Mouse (Mus musculus): ENCODE measurements at regions not wholly inside any gene's neighbourhood (a gene's known extent, or its start where the extent isn't known, plus 50 kb on each side); places are given as distances from the start of the nearest gene placed in this dataset.

DNA sequence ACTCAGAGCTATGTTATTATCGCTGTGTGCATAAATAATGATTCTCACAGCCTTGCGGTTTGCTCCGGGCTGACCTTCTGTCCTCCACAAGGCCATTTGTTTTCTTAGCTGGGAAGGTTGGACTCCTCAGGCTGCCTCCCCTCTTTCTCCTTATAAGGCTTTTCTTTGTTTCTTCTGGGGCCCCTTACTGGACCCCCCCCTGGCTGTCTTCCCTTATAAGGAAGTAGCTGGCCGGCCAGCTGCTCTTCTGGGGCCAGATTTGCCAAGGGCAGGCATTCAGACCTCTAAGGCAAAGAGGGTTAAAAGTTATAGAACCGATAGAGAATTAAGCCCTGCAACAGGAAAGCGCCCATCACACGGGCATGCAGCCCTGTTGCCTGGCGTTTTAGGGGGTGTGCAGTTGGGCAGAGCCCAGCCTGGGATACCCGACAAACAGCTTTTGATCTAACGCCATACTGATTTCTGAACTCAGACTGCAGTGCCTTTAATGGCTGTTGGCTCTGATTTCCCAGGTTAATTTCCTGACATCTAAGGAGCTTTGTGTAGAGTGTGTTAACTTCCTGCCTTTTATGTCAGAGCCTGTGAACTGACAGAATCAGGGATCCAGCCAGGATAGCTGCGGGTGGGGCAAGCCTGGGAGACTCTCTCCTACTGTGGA lies 66.1 kb upstream of the Serp2 start:
- 16% methylated on average over 11 of the region's 11 CpGs for WGBS

DNA sequence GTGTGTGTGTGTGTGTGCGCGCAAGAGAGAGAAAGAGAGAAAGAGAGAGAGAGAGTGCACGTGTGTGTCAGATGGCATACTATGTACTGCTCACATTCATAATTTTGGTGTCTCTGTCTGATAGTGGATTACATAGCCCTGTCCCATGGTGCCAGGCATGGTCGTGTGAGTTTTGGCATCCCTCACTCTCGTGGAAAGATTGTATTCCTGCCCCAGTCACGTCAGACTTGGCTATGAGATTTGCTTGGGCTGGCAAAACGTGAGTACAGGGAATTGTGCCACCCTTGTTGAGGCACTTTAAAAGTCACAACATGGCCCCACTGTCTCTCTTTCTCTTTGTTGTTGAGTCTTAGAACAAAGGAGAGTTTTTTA lies 62.3 kb upstream of the Serp2 start:
- Histone ChIP-seq H3K27ac (ENCODE audit: low read depth, low read length) (no peak overlapping the region), H3K4me3 (ENCODE audit: low read depth, low read length) (no peak overlapping the region), H3K36me3 (ENCODE audit: control insufficient read depth, insufficient read depth, low read length) (no peaks in the 10 kb centered on the region), H3K9me3 (ENCODE audit: control insufficient read depth, low read length) (no peaks in the 10 kb centered on the region), H3K4me1 (replicated peaks; ENCODE audit: control insufficient read depth, insufficient read depth, low read length) (peaks cover 34% of the 10 kb centered on the region), H3K9ac (ENCODE audit: low read depth, low read length) (no peak overlapping the region), H3K4me2 (no peak overlapping the region), H3K27me3 (replicated peaks; ENCODE audit: control insufficient read depth, insufficient read depth, low read length) (no peaks in the 10 kb centered on the region)
- DNase-seq (ENCODE audit: low spot score): no peak
- WGBS: 83% methylated on average over 7 of the region's 7 CpGs
- no peak for ATAC-seq (replicated peaks; ENCODE audit: low FRiP score)

More for the DNA sequence above, 66.1 kb upstream of the Serp2 start:
- Histone ChIP-seq H3K36me3 (ENCODE audit: control insufficient read depth, insufficient read depth, low read length) (no peaks in the 10 kb centered on the region), H3K9me3 (ENCODE audit: control insufficient read depth, low read length) (no peaks in the 10 kb centered on the region), H3K4me2 (peak overlapping the region; percentile 43), H3K4me1 (replicated peaks; ENCODE audit: control insufficient read depth, insufficient read depth, low read length) (peaks cover 41% of the 10 kb centered on the region), H3K4me3 (ENCODE audit: low read depth, low read length) (no peak overlapping the region), H3K27me3 (replicated peaks; ENCODE audit: control insufficient read depth, insufficient read depth, low read length) (no peaks in the 10 kb centered on the region), H3K27ac (ENCODE audit: low read depth, low read length) (no peak overlapping the region; the same call in none of the 2 replicates), H3K9ac (ENCODE audit: low read depth, low read length) (no peak overlapping the region)
- DNase-seq (ENCODE audit: low spot score) (peak; percentile 53), ATAC-seq (replicated peaks; ENCODE audit: low FRiP score) (peak; percentile 5; the same call in 1 of the 2 replicates)

DNA sequence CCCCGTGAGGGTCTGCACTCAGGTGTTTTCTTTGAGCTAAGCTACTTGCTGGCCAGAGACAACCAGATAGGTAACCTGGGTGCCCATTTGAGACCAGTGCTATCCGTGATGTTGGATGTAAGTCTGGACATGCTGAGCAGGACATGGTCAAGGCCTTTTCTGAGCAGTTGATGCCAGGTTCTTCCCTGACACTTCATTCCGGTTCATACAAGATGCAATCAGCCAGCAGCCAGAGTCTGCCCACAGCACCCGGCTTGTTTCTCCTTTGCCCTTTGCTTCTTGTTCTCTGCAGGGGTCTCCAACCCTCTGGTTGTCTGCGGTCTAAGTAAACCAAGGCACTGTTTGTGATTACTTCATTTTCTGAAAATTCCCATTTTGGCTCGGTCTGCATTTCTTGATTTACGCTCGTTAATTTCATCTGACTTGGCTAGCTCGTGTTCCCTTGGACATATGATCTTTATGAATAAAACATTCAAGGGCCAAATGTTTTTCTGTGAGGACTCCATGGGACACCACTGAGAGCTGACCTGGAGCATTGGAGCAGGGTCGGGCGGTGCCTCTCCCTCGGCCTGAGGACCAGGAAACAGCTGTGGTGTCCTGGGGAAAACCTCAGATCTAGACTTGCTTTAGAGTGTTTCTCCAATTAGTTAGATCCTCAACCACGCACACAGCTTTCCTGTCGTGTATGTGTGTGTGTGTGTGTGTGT lies 61.8 kb upstream of the Serp2 start:
- WGBS: 70% methylated on average over 14 of the region's 14 CpGs
- no peaks in the 10 kb centered on the region for H3K27me3 ChIP-seq (replicated peaks; ENCODE audit: control insufficient read depth, insufficient read depth, low read length)
- no peaks in the 10 kb centered on the region for H3K9me3 ChIP-seq (ENCODE audit: control insufficient read depth, low read length)
- no peaks in the 10 kb centered on the region for H3K36me3 ChIP-seq (ENCODE audit: control insufficient read depth, insufficient read depth, low read length)
- DNase-seq (ENCODE audit: low spot score): no peak
- H3K27ac ChIP-seq (ENCODE audit: low read depth, low read length): no peak overlapping the region
- no peak overlapping the region for H3K4me3 ChIP-seq (ENCODE audit: low read depth, low read length)
- no peak for ATAC-seq (replicated peaks; ENCODE audit: low FRiP score)
- no peak overlapping the region for H3K9ac ChIP-seq (ENCODE audit: low read depth, low read length)
- peaks cover 30% of the 10 kb centered on the region for H3K4me1 ChIP-seq (replicated peaks; ENCODE audit: control insufficient read depth, insufficient read depth, low read length)
- no peak overlapping the region for H3K4me2 ChIP-seq

DNA sequence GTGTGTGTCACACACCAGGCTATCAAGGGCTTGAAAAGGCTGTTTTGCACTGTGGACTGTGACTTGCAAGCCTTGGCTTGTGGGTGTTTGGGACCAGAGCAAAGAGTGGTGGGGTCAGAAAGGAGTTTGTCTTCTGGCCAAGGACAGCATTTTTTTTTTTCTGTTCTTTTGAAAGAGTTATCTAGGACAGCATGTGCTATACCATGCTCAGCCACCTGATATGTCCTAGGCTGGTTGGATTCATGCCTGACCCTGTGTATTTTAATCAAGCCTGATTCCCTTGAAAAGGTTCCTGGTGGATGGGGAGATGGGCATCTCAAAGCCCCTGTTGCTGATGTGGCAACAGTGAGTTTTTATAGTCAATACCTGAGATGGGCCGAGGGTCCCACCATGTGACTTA lies 61.2 kb upstream of the Serp2 start:
- WGBS: 92% methylated on average over 1 of the region's 1 CpGs
- no peaks in the 10 kb centered on the region for H3K9me3 ChIP-seq (ENCODE audit: control insufficient read depth, low read length)
- peaks cover 24% of the 10 kb centered on the region for H3K4me1 ChIP-seq (replicated peaks; ENCODE audit: control insufficient read depth, insufficient read depth, low read length)
- no peak for ATAC-seq (replicated peaks; ENCODE audit: low FRiP score)
- DNase-seq (ENCODE audit: low spot score): no peak
- H3K4me2 ChIP-seq: no peak overlapping the region
- no peak overlapping the region for H3K9ac ChIP-seq (ENCODE audit: low read depth, low read length)
- H3K27ac ChIP-seq (ENCODE audit: low read depth, low read length): no peak overlapping the region
- H3K27me3 ChIP-seq (replicated peaks; ENCODE audit: control insufficient read depth, insufficient read depth, low read length): no peaks in the 10 kb centered on the region
- no peak overlapping the region for H3K4me3 ChIP-seq (ENCODE audit: low read depth, low read length)
- no peaks in the 10 kb centered on the region for H3K36me3 ChIP-seq (ENCODE audit: control insufficient read depth, insufficient read depth, low read length)

DNA sequence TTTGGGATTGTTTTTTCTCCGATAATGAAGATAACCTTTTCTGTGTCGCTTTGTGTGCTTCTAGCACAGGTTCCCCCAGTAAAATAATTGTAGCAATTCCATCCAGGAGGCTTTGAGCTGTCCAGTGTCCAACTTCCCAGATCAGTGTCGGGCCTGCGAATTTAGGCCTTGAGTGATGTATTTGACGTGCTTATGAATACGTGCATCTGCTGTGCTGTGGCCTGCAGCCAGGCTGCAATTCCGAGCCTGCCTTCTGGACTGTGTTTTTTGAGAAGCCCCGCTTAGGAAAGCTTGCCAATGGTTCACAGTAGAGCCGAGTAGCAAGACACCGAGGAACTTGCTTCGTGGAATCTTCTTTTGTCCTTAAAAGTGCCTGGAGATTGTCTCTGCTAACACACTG lies 60.8 kb upstream of the Serp2 start:
- DNase-seq (ENCODE audit: low spot score): no peak
- H3K36me3 ChIP-seq (ENCODE audit: control insufficient read depth, insufficient read depth, low read length): no peaks in the 10 kb centered on the region
- H3K4me3 ChIP-seq (ENCODE audit: low read depth, low read length): no peak overlapping the region
- no peak overlapping the region for H3K27ac ChIP-seq (ENCODE audit: low read depth, low read length)
- peaks cover 20% of the 10 kb centered on the region for H3K4me1 ChIP-seq (replicated peaks; ENCODE audit: control insufficient read depth, insufficient read depth, low read length)
- H3K9me3 ChIP-seq (ENCODE audit: control insufficient read depth, low read length): no peaks in the 10 kb centered on the region
- no peaks in the 10 kb centered on the region for H3K27me3 ChIP-seq (replicated peaks; ENCODE audit: control insufficient read depth, insufficient read depth, low read length)
- 79% methylated on average over 11 of the region's 11 CpGs for whole genome bisulfite sequencing
- no peak for ATAC-seq (replicated peaks; ENCODE audit: low FRiP score)
- H3K4me2 ChIP-seq: no peak overlapping the region
- no peak overlapping the region for H3K9ac ChIP-seq (ENCODE audit: low read depth, low read length)

DNA sequence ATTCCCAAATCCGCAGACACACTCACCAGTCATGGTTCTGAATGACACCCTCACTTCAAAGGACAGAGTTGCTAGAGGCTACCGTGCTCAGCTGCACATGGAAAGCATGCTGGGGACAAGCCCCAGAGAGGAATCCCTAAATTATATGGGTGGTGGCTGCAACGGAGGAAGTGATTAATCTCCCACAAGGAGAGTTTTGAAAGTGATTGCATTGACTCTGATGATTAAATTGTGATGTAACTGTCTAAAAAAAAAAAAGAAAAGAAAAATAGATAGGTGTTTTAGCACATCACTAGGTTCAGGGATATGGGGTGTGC lies 59.6 kb upstream of the Serp2 start:
- DNase-seq (ENCODE audit: low spot score): no peak
- Histone ChIP-seq H3K4me3 (ENCODE audit: low read depth, low read length) (no peak overlapping the region), H3K27me3 (replicated peaks; ENCODE audit: control insufficient read depth, insufficient read depth, low read length) (no peaks in the 10 kb centered on the region), H3K9ac (ENCODE audit: low read depth, low read length) (no peak overlapping the region), H3K36me3 (ENCODE audit: control insufficient read depth, insufficient read depth, low read length) (no peaks in the 10 kb centered on the region), H3K4me1 (replicated peaks; ENCODE audit: control insufficient read depth, insufficient read depth, low read length) (peaks cover 12% of the 10 kb centered on the region), H3K9me3 (ENCODE audit: control insufficient read depth, low read length) (no peaks in the 10 kb centered on the region), H3K4me2 (no peak overlapping the region), H3K27ac (ENCODE audit: low read depth, low read length) (no peak overlapping the region)
- no peak for ATAC-seq (replicated peaks; ENCODE audit: low FRiP score)
- WGBS: 45% methylated on average over 3 of the region's 3 CpGs

DNA sequence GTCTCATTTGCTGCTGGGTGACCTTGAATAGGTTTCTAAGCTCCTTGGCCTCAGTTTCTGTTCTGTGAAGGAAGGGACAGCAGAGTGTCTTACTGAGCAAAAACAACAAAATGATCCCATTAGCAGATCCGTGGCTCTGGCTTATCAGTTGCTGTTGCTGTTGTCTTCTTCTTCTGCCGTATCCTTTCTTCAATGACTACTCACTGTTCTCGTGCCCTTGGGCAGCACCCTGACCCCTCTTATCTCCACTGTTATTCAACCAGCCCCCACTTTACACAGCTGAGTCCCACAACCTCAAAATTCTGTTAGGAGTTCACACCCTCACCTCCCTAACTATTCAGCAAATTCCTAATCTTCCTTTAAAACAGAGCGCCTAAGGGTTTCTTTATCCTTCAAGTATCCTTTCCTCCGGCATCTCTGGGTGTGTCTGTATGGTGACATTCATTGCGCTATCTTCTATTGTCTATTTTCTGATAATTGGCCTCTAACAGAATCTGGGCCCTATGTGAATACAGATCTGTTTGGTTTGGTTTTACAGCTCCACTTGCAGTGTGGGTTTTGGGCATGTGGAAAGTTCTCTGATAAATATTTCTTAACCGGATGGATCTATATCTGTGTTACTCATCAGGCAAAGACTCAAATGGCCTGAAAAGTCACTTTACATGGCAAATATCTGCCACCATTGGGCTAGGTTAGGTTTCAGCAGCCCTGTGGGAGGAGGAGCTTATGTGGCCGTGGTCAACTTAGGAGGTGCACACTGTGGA lies 59.1 kb upstream of the Serp2 start:
- ATAC-seq (replicated peaks; ENCODE audit: low FRiP score) (no peak), DNase-seq (ENCODE audit: low spot score) (no peak)
- no peaks in the 10 kb centered on the region for H3K9me3 ChIP-seq (ENCODE audit: control insufficient read depth, low read length)
- no peak overlapping the region for H3K4me3 ChIP-seq (ENCODE audit: low read depth, low read length)
- no peak overlapping the region for H3K27ac ChIP-seq (ENCODE audit: low read depth, low read length)
- no peaks in the 10 kb centered on the region for H3K36me3 ChIP-seq (ENCODE audit: control insufficient read depth, insufficient read depth, low read length)
- H3K27me3 ChIP-seq (replicated peaks; ENCODE audit: control insufficient read depth, insufficient read depth, low read length): no peaks in the 10 kb centered on the region
- WGBS: 53% methylated on average over 8 of the region's 8 CpGs
- peaks cover 12% of the 10 kb centered on the region for H3K4me1 ChIP-seq (replicated peaks; ENCODE audit: control insufficient read depth, insufficient read depth, low read length)
- H3K9ac ChIP-seq (ENCODE audit: low read depth, low read length): no peak overlapping the region
- H3K4me2 ChIP-seq: no peak overlapping the region

DNA sequence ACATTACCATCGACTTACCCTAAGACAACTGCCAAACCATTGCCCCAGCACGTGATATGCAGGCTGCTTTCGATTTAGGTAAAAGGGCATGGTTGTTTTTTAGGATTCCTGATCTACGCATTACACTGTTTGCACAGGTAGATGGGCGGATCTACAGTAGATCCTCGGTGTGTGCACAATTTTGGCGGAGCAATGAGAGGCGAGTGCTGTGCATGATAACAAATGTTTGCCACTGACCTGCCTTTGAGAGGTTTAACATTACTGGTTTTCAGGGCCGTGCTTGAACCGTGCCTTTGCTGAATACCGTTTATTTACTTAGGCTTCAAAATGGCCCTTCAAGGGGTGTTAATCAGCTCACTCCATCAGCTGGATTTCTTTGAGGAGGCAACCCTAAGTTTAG lies 58.5 kb upstream of the Serp2 start:
- Histone ChIP-seq H3K4me3 (ENCODE audit: low read depth, low read length) (no peak overlapping the region), H3K36me3 (ENCODE audit: control insufficient read depth, insufficient read depth, low read length) (no peaks in the 10 kb centered on the region), H3K4me1 (replicated peaks; ENCODE audit: control insufficient read depth, insufficient read depth, low read length) (peaks cover 15% of the 10 kb centered on the region), H3K27ac (ENCODE audit: low read depth, low read length) (no peak overlapping the region), H3K27me3 (replicated peaks; ENCODE audit: control insufficient read depth, insufficient read depth, low read length) (no peaks in the 10 kb centered on the region), H3K9me3 (ENCODE audit: control insufficient read depth, low read length) (no peaks in the 10 kb centered on the region), H3K4me2 (no peak overlapping the region), H3K9ac (ENCODE audit: low read depth, low read length) (no peak overlapping the region)
- 58% methylated on average over 11 of the region's 11 CpGs for WGBS
- DNase-seq (ENCODE audit: low spot score) (no peak), ATAC-seq (replicated peaks; ENCODE audit: low FRiP score) (no peak)

Data from liver, embryonic 11.5 days (tissue).